Mouse (Mus musculus): ENCODE data around the gene Pirt.

DNA sequence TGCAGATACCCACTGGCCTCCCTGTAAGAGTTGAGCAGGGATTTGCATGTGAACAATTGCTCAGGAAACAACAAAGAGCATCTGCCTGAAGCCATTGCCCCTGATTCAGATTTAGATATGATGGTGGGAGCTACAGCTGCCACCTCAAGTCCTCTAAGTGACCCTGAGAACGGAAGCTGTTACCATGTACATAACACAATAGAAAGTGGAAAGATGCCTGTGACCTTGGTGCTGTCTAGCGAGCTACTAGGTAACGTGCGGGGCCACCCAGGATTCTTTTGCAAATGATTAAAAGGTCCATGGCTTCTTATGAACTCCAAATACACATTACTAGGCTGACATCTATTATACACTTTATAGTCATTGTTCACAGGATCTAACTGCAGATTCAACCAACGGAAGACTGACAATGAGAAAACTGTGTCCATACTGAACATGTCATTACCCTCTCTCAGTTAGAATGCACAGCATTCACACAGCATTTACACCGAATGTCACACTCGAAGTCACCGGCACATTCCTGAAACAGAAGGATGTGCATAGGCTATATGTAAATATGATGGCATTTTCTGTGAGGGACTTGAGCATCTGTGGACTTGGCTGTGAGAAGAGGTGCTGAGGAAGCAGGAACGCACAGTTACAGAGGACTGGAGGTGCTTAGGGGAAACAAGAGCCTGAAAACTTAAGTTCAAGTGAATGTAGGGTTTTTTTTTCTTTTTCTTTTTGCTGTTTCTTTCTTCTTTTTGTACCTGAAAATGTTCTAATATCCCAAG is 21.2 kb downstream of the Pirt start:
- TF ChIP-seq CTCF (IDR thresholded peaks at IDR 0.05; ENCODE audit: control insufficient read depth, insufficient read depth, insufficient replicate concordance, low read depth, low read length) = no peak
- TF ChIP-seq POLR2A (IDR thresholded peaks at IDR 0.05; ENCODE audit: control insufficient read depth, low read depth, low read length) = no peak
